ENCODE assay signal across 14 mouse cellular contexts in the genomic region with DNA sequence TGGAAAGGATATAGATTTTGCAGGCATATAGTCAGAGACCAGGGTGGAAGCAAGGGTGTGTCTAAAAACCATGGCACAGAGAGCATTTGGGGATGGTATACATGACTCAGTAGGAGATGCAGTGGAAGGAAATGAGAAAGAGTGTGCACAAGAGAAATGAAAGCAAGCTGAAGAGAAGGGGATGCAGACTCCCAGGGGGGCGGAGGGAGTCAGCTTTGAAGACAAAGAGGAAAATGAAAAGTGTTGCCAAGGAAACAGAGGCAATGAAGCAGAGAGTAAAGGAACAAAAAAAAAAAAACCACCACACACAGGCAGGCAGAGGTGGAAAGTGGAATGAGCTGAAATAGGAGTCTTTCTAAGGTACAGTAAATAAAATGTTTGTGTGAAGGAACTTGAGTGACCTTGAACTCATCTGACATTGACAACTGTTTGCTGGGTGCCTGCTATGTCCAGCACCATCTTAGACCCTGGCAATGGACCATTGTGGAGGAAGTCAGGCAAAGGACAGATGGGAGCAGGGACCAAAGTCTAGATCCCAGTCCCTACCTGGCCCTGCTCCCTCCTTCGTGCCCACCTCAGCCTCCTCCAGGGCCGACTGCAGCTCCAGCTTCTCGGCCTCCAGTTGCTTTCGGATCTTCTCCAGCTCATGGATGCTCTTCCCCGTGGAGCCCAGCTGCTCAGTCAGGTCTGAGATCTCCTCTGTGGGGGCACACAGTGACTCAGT. TPM values are rescaled to one million over a fixed set of nuclear protein-coding genes. Genes with fewer than 3 reads are reported as not detected.
DNase-seq lines count a peak whose midpoint lies in the region; ATAC-seq lines count a peak whose summit lies in the region.
"Had no signal": no experiment of that assay in that cellular context is flagged by ENCODE, and none has a peak within 500 bp of the region (broad histone marks: within the 10 kb centered on the region; RNA-seq: fewer than 3 reads in every experiment).

No protein-coding gene starts in this region.

- H3K4me3 ChIP-seq in heart, embryonic 12.5 days = no peak overlapping the region
- no peak overlapping the region for H3K4me3 ChIP-seq in hindbrain, embryonic 13.5 days
- no peak overlapping the region for H3K4me3 ChIP-seq in neural tube, embryonic 14.5 days (ENCODE audit: low read depth, low read length)
- H3K4me3 ChIP-seq: intestine, embryonic 15.5 days; liver, embryonic 13.5 days; megakaryocyte, embryonic 14.5 days had no signal

- 80% methylated on average over 6 of the region's 6 CpGs for WGBS in heart, embryonic 12.5 days
- WGBS in hindbrain, embryonic 13.5 days = 68% methylated on average over 6 of the region's 6 CpGs
- WGBS in neural tube, embryonic 14.5 days = 74% methylated on average over 6 of the region's 6 CpGs

- peak overlapping the region; percentile 54 for H3K9ac ChIP-seq in heart, embryonic 12.5 days
- H3K9ac ChIP-seq in hindbrain, embryonic 13.5 days = no peak overlapping the region
- no peak overlapping the region for H3K9ac ChIP-seq in neural tube, embryonic 14.5 days (replicated peaks; ENCODE audit: low read depth, low read length)
- H3K9ac ChIP-seq: intestine, embryonic 15.5 days; liver, embryonic 13.5 days had no signal

- peaks cover 83% of the 10 kb centered on the region for H3K36me3 ChIP-seq in heart, embryonic 12.5 days
- no peaks in the 10 kb centered on the region for H3K36me3 ChIP-seq in hindbrain, embryonic 13.5 days
- no peaks in the 10 kb centered on the region for H3K36me3 ChIP-seq in neural tube, embryonic 14.5 days (ENCODE audit: control insufficient read depth, insufficient read depth, low read length)
- H3K36me3 ChIP-seq: intestine, embryonic 15.5 days; liver, embryonic 13.5 days had no signal

- H3K4me1 ChIP-seq in heart, embryonic 12.5 days (replicated peaks) = peaks cover 57% of the 10 kb centered on the region
- H3K4me1 ChIP-seq in hindbrain, embryonic 13.5 days (replicated peaks) = peaks cover 17% of the 10 kb centered on the region
- peaks cover 7% of the 10 kb centered on the region; the same call in 1 of the 2 replicates for H3K4me1 ChIP-seq in neural tube, embryonic 14.5 days (ENCODE audit: control insufficient read depth, insufficient read depth, low read length)
- H3K4me1 ChIP-seq: intestine, embryonic 15.5 days; liver, embryonic 13.5 days; megakaryocyte, embryonic 14.5 days had no signal

- peak overlapping the region; percentile 94 for H3K27ac ChIP-seq in heart, embryonic 12.5 days (ENCODE audit: poor library complexity, severe bottlenecking)
- peak overlapping the region; percentile 89 for H3K27ac ChIP-seq in hindbrain, embryonic 13.5 days
- peak overlapping the region; percentile 70 for H3K27ac ChIP-seq in neural tube, embryonic 14.5 days (ENCODE audit: low read depth, low read length)
- H3K27ac ChIP-seq: intestine, embryonic 15.5 days; liver, embryonic 13.5 days had no signal

- H3K9me3 ChIP-seq in heart, embryonic 12.5 days (replicated peaks) = no peaks in the 10 kb centered on the region
- no peaks in the 10 kb centered on the region for H3K9me3 ChIP-seq in hindbrain, embryonic 13.5 days
- no peaks in the 10 kb centered on the region for H3K9me3 ChIP-seq in neural tube, embryonic 14.5 days (ENCODE audit: control insufficient read depth, low read length)
- H3K9me3 ChIP-seq: intestine, embryonic 15.5 days; liver, embryonic 13.5 days; megakaryocyte, embryonic 14.5 days had no signal

- H3K27me3 ChIP-seq in heart, embryonic 12.5 days (replicated peaks) = no peaks in the 10 kb centered on the region
- 0 out of 2 replicates have a peak, but pooled peaks cover 5% of the 10 kb centered on the region for H3K27me3 ChIP-seq in hindbrain, embryonic 13.5 days
- no peaks in the 10 kb centered on the region for H3K27me3 ChIP-seq in neural tube, embryonic 14.5 days (ENCODE audit: control insufficient read depth, insufficient read depth, low read length)
- H3K27me3 ChIP-seq: intestine, embryonic 15.5 days had no signal

- no peak for DNase-seq in heart, adult 11 months
- peak; percentile 79 for DNase-seq in brain, embryonic 18.5 days (ENCODE audit: low read depth, low spot score)
- DNase-seq in adrenal gland, postnatal 36 days = no peak
- no peak for DNase-seq in kidney, postnatal 4 days
- no peak for DNase-seq in adrenal gland, adult (ENCODE audit: inconsistent age in 2 of 2, low spot score in 1 of 2)
- DNase-seq: cerebellum, adult 8-10 months; liver, embryonic 13.5 days; thymus, postnatal 36 days had no signal

- H3K4me2 ChIP-seq in heart, embryonic 12.5 days = no peak overlapping the region
- H3K4me2 ChIP-seq in hindbrain, embryonic 13.5 days = no peak overlapping the region
- H3K4me2 ChIP-seq in neural tube, embryonic 14.5 days (ENCODE audit: low read depth, low read length) = no peak overlapping the region
- H3K4me2 ChIP-seq: intestine, embryonic 15.5 days; liver, embryonic 13.5 days had no signal

- ATAC-seq in heart, embryonic 12.5 days (ENCODE audit: insufficient number of reproducible peaks, low FRiP score) = no peak
- ATAC-seq in hindbrain, embryonic 13.5 days (ENCODE audit: low FRiP score) = peak; percentile 65
- peak; percentile 31; the same call in 1 of the 2 replicates for ATAC-seq in neural tube, embryonic 14.5 days (ENCODE audit: low read depth)
- ATAC-seq: intestine, embryonic 15.5 days had no signal

RNA-seq across cellular contexts. Expression of a gene that starts 2.5 kb away (rescaled TPM):
- not detected in 2 replicates for polyA plus RNA-seq in heart, embryonic 12.5 days (2016; fragmentation: Nextera tagmentation; extraction: Ambion mirVana)
- polyA plus RNA-seq in hindbrain, embryonic 13.5 days (2015; fragmentation: Nextera tagmentation; extraction: Ambion mirVana) = not detected in 2 replicates
- polyA plus RNA-seq in neural tube, embryonic 14.5 days (2014; fragmentation: Nextera tagmentation; extraction: Ambion mirVana) = not detected in 2 replicates
- total RNA-seq in adrenal gland, postnatal 36 days (2021) = not detected
- total RNA-seq: layer of hippocampus, postnatal 25 days had no signal
- polyA plus RNA-seq: intestine, embryonic 15.5 days; liver, embryonic 13.5 days had no signal

RNA-seq across cellular contexts. Expression of a gene that starts 7.5 kb away (rescaled TPM):
- polyA plus RNA-seq in heart, embryonic 12.5 days (2016; fragmentation: Nextera tagmentation; extraction: Ambion mirVana) = 2,737 and 2,858 TPM in 2 replicates
- 1.2 and 3.0 TPM in 2 replicates for polyA plus RNA-seq in hindbrain, embryonic 13.5 days (2015; fragmentation: Nextera tagmentation; extraction: Ambion mirVana)
- polyA plus RNA-seq in neural tube, embryonic 14.5 days (2014; fragmentation: Nextera tagmentation; extraction: Ambion mirVana) = 0.23 and 1.7 TPM in 2 replicates
- total RNA-seq in adrenal gland, postnatal 36 days (2021) = not detected

RNA-seq across cellular contexts. Expression of a gene that starts 20.2 kb away (rescaled TPM):
- polyA plus RNA-seq in heart, embryonic 12.5 days (2016; fragmentation: Nextera tagmentation; extraction: Ambion mirVana) = 5,583 and 5,934 TPM in 2 replicates
- 8.2 and 9.2 TPM in 2 replicates for polyA plus RNA-seq in hindbrain, embryonic 13.5 days (2015; fragmentation: Nextera tagmentation; extraction: Ambion mirVana)
- 4.5 and 4.8 TPM in 2 replicates for polyA plus RNA-seq in neural tube, embryonic 14.5 days (2014; fragmentation: Nextera tagmentation; extraction: Ambion mirVana)
- total RNA-seq in adrenal gland, postnatal 36 days (2021) = under 1 TPM in 1 of 2 experiments, not detected in 1; 0.49 TPM

RNA-seq across cellular contexts. Expression of a gene that starts 38.2 kb away (rescaled TPM):
- 0.57 and 0.89 TPM in 2 replicates for polyA plus RNA-seq in heart, embryonic 12.5 days (2016; fragmentation: Nextera tagmentation; extraction: Ambion mirVana)
- polyA plus RNA-seq in hindbrain, embryonic 13.5 days (2015; fragmentation: Nextera tagmentation; extraction: Ambion mirVana) = 7.0 and 7.1 TPM in 2 replicates
- polyA plus RNA-seq in neural tube, embryonic 14.5 days (2014; fragmentation: Nextera tagmentation; extraction: Ambion mirVana) = 10.4 and 17.5 TPM in 2 replicates
- total RNA-seq in adrenal gland, postnatal 36 days (2021) = under 1 TPM; 0.46 to 0.83 TPM

RNA-seq across cellular contexts. Expression of a gene that starts 41.0 kb away (rescaled TPM):
- polyA plus RNA-seq in heart, embryonic 12.5 days (2016; fragmentation: Nextera tagmentation; extraction: Ambion mirVana) = 55.7 and 60.8 TPM in 2 replicates
- 53.4 and 53.7 TPM in 2 replicates for polyA plus RNA-seq in hindbrain, embryonic 13.5 days (2015; fragmentation: Nextera tagmentation; extraction: Ambion mirVana)
- 44.9 and 50.9 TPM in 2 replicates for polyA plus RNA-seq in neural tube, embryonic 14.5 days (2014; fragmentation: Nextera tagmentation; extraction: Ambion mirVana)
- 10 to 100 TPM; 34.6 to 44.8 TPM for total RNA-seq in adrenal gland, postnatal 36 days (2021)

Comparison
In these comparisons a context has a peak if more than half of its experiments do, and no peak if none do; other contexts are left out.
1. RNA of a gene that starts 7.5 kb away (polyA plus RNA-seq): 2,737 to 2,858 TPM in heart, embryonic 12.5 days; 0.23 to 1.7 TPM in neural tube, embryonic 14.5 days and 1.2 to 3.0 TPM in hindbrain, embryonic 13.5 days; every median in the first group is over 100 times any median in the second.
2. RNA of a gene that starts 20.2 kb away (polyA plus RNA-seq): 5,583 to 5,934 TPM in heart, embryonic 12.5 days; 8.2 to 9.2 TPM in hindbrain, embryonic 13.5 days and 4.5 to 4.8 TPM in neural tube, embryonic 14.5 days; every median in the first group is over 100 times any median in the second.
3. Peak in every context shown above with its lines, with median percentiles within 50 percentile points of each other: H3K27ac ChIP-seq.